Mouse (Mus musculus): ENCODE measurements around the gene Srms. TPM values are rescaled to one million over a fixed set of nuclear protein-coding genes. Genes with fewer than 3 reads are reported as not detected.
A peak's percentile ranks its signal among the peaks of the same experiment; 100 is the strongest.

The Srms gene
- under 1 TPM in 1 of 2 experiments, not detected in 1; 0.09 TPM for total RNA-seq (2021)

DNA sequence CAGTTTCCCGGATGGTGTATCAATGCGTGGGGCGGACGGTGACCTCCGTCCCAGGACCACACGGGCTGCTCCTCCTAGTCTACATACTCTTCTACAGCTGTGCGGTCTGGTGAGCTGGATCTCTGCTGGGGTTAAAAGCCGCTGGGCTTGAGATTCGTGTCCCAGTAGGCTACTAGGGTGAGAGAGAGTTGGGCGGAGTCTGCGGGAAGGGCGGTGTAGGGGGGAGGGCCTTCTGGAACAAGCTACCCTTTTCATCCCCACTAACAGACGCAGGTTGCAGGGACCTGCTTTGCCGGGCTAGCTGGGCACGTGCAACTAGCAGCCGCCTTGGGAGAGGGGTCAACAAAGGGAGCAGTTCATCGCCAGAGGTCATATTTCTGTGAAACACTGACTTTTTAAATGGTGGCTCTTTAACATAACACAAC lies at the start of gene Srms:
Gene Srms (minus strand): TSS at position 165 of the 425 bp plus-strand sequence.
- peak; percentile 25 for DNase-seq

DNA sequence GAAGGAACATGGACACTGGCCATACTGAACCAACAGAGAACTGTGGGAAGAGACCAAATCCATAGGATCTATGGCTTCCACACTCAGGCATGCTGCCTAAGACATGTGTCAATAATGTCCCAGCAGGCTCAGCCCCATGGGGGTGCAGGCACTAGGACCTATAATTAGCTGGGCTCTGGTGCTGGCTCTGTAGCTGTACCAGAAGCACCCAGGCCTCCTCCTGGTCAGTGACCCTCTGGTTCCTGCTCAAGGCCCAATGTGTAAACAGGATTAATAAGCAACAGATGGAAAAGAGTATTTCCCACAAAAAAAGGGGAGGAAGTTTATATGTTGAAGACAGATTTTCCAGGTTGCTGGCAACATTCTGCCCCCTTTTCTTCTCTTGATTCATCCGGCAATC lies 40.3 kb upstream of the Srms start:
- DNase-seq = no peak

DNA sequence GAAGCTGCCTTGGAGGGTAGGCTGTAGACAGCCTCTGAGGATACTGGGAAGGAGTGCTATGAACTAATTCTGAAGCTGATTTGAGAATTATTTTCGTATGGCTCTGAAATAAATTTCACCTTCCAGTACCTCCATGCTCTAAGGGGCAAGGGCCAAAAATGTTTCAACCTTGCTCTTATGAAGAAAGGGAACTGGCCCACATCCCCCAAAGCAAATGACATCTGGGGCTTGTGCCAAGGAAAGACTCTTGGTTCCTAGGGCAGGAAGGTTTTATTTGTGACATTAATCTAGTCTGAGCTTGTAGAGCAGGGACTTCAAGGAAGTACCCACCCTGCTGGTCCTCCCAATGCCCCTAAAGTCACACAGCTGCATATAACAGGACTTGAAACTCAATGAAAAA lies 38.9 kb upstream of the Srms start:
- DNase-seq = no peak

DNA sequence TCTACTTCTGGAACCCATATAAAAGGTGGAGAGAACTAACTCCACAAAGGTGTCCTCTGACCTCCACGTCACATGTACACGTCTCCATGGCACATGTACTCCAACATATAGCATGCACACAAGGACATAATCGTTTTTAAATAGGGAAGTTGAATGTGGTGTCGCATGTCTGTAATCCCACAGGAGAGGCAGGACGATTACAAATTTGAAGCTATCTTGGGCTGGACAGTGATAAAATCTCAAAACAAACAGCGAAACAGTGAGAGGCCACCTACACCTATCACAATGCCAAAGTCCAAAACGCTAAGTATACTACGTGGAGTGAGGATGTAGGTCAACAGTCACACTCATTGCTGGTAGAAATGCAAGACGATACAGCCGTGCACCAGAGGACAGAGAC lies 36.2 kb upstream of the Srms start:
- no peak for DNase-seq

DNA sequence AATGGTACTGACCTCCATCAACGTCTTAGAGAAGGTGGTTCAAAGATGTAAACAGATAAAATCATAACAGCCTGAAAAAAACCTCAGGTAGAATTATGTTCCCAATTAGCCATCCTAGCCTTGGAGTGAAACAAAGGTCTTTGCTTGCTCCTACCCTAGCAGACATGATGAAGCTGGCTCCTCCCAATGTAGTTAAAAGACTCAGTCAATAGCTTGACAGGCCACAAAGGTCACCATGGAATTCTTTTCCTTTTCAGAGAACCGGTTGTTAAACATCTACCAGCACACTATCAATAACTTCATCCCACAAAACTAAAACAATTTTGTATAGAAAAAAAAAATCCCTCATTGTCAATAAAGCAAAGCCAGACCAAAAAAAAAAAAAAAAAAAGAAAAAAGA lies 32.0 kb upstream of the Srms start:
- DNase-seq = no peak

DNA sequence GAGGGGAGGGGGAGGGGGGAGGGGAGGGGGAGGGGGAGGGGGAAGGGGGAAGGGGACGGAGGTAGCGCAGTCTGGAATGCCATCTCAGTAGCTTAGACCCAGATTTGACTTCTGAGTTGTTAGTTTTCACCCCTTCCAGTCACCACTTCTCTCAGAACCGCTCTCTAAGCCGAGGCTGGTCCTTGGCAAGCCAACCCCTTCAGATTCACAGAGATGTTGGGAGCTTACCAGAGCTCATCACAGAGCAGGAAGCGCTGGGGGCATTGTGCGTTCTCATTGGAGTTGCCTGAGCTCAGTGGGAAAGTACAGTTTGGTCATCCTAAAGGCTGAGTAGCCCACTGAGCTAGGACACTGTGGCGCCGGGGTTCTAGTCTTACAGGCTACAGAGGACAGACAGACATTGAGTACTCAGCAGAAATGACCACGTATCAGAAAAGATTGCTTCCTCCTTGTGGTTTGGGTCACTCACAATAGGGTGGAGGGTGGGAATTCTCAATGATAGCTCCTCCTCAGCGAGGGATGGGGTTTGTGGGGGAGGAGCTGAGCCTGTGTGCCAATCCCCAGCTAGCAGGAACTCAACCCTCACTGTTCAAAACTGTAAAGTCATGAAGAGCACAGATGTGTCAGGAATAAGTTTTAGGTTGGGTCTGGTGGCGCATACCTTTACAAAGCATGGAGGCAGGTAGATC lies 30.9 kb upstream of the Srms start:
- peak; percentile 49 for DNase-seq

DNA sequence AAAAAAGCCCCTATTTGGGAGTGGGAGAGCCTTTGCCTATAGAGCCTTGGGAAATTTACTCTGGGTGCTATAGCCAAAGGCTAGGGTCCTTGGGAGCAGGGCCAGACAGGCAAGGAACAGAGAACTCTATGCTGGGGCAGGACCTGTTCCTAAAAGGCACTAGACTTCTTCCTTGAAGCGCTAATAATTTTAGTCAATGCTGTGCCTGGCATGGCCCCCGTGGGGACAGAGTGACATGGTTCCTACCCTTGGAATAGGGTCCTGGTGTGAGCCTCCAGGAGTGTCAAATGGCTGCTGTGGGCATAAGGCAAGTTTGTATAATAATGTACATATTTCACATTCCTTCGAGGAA lies 29.3 kb upstream of the Srms start:
- no peak for DNase-seq

DNA sequence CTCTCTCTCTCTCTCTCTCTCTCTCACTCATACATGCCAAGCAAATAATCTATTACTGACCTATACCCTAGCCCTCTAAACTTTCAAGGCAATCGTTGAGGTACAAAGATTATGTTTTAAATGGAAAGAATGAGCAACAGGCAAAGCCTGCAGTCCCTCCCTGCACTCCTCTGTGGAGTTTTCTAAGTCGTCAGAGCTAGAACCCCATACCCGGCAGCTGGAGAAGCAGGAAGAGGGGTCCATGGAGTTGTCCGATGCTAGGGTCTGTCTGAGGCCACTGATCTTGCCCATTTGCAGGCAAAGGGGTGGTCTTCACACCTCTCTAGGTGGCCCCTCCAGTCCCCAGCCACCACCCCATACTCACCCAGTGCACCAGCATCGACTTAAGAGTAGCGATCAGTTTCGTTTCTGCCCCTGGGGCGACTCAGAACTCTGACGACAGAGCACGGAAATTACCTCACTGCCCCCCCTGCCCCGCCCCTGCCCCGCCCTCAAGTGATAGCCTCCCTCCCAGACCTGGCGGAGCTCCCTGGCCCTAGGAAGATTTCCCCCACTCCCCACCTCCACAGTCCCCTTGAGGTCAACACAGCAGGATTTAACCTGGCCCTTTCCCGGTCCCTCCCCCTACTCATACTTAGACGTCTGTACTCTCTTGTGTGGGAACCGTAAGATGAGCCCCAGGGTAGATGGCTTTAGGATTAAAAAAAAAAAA lies 28.8 kb upstream of the Srms start, which contains the start of gene Helz2:
Gene Helz2 (minus strand): TSS at position 426 of the 712 bp plus-strand sequence.
- DNase-seq = peak; percentile 54

DNA sequence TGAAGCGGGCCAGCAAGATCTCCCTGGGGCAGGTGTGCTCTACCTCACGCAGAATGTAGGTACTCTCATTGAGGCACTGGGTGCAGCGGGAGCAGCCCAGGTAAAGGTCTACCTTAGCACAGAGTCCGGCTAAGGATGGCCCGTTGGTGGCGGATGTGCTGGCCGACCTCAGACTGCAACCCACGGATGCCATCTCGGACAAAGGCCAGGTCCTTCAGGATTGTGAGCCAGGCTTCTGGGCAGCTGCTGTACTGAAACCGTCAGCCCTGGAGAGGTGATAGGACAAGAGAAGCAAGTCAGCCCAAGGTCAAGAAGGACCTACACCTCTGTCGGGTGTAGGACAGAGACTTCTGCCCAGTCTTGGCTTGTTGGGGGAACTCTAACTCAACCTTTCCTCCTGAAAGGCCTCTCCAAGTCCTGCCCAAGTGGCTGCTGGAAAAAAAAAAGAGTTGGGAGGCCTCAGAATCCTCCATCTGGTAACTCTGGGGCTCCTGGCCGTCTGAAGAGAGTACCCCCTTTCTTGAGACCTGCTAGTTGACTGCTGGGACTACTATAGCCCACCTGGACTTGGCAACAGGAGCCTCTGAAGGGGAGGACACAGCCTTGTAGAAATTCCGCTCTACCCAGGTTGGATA lies 27.9 kb upstream of the Srms start:
- no peak for DNase-seq

DNA sequence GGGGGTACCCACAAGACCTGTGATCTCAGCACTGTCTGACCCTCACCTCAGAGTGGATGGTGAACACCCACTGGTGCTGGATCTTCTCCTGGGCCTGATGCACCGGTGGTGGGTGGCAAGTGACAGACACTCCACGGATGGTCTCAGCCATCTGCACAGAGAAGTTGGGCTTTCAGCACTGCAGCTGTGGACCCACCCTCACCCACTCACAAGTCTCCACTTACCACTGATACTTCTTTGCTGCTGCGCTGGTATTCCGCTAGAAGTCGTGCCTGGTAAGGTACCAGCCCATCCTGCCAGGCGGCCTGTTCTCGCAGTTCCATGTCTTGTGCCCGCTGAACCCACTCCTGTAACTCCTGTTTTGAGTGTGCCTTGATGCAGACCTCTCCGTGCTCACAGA lies 26.3 kb upstream of the Srms start:
- DNase-seq = no peak

DNA sequence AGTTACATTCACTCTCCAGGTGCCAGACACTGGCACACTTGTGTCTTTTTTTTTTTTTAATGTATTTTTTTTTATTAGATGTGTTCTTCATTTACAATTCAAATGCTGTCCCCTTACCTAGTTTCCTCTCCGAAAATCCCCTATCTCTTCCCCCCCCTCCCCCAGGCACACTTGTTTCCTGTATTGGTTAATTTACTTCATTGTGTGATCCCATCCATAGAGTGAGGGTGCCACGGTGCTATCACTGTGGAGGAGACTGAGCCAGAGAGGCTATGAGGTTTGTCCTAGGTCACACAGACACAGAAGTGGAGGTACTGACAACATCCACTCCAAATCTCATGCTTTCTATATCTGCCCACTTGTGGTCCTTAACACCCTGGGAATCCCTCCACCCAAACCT lies 25.9 kb upstream of the Srms start:
- no peak for DNase-seq

DNA sequence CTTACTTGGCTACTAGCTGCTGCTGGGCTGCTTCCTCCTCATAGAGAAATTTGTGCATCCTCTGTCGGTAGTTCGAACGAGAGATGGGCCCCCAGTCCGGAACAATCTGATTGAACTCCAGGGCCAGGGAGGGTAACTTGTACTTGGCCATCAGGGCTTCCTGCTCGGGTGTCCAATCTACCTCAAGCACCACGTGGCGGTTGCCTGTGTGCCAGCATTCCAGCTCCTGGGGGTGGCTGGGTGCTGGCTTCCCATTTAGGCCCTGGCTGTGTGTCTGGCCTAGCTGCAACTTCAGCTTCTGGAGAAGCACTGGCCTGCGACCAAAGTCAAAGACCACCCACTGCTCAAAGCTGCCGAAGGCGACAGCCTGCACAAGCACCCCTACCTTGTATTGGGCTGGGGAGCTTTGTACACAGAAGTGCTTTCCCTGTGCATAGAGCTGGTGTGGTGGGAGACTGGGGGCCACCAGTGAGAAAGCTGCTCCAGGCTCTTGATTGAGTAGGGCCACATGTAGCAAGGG lies 25.2 kb upstream of the Srms start:
- DNase-seq = no peak

DNA sequence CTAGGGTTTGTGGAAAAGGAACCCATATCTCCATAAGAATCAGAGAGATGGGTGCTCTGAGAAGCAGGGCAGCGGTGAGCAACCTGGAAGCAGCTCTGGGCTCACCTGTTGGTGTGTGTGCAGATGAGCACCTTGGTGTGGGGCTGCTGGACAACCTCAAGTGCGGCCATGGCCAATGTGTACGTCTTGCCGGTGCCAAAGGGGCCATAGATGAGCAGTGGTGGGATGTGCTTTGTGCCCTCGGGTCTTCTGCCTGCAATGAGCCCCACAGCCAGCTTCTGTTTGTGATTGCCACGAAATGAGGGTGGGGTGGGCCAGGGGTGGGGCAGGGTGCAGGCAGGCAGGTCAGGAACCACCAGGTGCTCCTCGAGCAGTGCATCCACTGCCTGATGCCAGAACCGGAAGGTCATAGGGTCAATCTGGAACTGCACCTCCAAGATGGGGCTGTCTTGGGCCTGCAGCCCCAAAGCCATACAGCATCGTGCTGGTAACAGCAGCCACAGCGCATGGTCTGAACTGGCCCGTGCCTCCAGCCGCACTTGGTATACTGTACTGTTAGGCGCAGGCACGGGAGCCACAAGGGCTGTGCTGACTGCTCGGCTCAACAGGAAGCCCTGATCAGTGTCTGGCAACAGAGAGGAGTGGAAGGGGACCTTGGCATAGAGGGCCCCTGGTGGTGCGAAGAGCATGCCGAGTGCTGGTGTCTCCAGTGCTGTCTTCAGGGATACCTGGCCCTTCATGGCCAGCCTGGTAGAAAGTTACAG lies 24.4 kb upstream of the Srms start:
- no peak for DNase-seq

DNA sequence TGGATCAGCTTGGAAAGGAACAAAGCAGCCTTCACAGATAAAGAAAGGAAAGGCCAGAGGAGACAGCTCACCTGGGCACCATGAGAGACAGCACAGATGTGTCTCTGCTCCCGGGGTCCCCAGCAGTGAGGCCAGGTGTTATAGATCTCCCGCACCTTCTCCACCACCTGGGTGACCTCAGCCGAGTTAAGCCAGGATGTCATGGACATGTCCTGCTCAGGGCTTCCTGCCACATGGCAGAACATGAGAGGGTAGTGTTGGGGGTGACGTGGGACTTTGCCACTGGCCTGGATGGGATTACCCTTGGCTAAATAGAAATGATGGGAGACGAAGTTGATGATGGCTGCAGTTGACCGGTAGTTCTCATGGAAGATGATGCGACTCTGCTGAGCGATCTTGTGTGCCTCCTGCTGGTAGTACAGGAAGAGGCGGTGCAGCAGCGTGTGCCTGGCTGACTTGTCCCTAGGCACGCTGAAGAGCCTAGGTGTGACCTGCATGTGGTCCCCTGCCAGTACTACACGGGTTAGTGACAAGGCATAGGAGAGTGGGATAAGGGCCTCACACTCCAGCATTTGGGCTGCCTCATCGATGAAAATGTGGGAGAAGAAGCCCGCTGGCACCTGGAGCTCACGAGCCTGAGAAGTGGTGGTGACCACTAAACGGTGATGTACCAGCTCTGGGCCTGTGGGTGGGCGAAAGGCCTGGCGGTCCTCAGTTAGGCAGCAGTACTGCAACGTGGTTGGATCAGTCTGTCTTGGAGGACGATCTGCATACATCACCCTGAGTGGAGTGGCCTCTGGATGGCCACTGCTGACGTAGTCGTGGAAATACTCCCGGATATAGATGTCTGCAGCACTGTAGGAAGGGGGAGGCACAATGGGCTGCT lies 22.9 kb upstream of the Srms start:
- no peak for DNase-seq

DNA sequence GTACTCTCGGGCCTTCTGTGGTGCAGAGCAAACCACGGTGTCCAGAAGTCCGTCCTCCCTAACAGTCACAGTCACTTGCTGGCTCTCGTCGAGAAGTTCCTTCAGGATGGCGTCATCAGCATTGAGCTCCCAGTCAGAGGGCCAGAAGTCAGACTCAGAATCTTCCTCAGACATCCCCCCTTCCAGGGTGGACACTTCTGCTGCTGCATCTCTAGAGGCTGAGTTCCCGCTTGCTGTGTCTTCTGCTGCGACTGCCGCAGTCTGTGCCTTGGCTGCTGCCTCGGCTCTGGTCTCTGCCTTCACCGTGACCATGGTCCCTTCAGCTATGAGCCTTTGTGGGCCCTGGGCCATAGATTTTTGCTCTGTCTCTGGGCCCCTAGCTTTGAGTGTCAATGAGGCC lies 21.7 kb upstream of the Srms start:
- DNase-seq = no peak

DNA sequence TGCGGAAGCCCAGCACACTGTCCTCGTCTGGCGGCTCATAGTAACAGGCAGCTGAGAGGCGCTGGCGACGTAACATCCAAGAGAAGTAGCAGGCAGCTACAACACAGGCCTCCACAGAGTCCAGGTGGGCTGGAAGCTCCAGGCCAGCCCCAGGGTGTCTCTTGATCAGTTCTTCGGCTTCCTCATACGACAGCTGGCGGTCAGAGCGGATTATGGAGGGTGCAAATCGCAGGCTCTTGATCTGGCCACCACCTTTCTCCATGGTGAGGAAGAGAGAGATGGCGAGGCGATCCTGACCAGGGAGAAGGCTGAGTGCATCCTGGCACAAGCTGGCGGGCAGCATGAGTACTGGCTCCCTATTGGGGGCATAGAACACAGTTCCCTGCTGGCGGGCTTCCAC lies 20.5 kb upstream of the Srms start:
- no peak for DNase-seq

DNA sequence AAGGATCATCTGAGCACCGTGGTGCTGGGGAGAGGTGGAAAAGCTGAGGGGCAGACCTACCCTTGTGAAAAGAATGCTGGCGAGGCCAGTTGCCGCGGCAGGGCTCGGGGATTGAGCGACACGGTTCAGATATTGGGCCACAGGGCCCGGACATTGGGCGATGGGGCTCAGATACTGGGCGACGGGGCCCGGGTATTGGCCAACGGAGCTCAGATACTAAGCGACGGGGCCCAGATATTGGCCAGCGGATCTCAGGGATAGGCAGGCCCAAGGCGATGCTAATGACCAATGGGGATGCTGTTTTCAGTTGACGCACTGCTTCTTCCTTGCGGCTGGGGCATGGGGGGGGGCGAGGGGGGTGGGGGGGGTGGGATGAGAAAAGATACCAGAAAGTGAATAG lies 18.2 kb upstream of the Srms start:
- no peak for DNase-seq

DNA sequence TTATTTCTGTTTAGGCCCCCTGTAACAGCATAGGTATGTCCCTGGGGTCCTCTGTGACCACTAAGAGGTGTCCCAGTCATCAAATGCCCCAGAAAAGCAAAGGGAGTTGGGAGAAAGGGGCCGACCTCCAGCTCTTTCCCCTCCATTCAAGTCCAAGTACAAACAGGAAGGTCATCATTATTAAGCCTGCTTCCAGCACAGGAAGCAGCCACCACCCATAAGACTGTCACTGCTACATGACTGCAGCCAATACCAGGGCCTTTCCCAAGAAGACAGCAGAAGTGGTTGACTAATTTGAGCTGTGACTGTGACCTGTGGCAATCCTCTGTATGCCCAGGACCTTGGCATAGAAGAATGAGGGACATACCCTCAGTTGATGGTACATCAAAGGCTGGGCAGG lies 15.3 kb upstream of the Srms start:
- no peak for DNase-seq

DNA sequence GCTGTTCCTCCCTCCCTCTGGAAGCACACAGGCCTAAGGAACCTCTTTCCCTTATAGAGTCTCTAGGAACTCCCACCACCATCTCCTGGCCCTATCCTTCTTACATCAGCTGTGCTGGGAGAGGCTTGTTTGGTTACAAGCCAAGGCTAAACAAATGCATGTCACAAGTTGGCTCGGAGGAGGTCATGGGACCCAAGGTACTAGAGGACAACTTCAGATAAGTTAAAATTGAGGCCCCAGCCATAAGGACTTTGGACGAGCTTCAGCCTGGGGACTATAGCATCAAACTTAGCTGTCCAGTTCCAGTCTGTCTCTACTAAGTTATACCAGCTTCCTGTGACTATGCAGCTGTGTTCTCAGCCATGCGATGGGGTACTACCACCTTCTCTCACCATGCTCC lies 14.1 kb upstream of the Srms start:
- no peak for DNase-seq

DNA sequence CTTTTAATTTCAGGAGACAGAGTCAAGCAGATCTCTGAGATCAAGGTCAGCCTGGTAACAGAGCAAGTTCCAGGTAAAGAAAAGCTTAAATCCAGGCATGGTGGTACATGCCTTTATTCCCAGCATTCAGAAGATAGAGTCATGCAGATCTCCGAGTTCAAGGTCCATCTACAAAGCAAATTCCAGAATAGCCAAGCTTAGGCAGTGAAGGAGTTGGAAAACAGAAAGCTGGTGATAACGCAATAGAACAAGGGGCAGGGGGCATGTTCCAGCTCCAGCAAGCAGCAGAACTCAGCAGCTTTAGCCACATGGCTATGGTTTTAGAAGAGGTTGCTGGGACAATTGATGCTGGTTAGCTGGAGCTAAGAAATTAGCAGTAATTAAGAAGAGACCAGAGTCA lies 12.0 kb upstream of the Srms start:
- no peak for DNase-seq

DNA sequence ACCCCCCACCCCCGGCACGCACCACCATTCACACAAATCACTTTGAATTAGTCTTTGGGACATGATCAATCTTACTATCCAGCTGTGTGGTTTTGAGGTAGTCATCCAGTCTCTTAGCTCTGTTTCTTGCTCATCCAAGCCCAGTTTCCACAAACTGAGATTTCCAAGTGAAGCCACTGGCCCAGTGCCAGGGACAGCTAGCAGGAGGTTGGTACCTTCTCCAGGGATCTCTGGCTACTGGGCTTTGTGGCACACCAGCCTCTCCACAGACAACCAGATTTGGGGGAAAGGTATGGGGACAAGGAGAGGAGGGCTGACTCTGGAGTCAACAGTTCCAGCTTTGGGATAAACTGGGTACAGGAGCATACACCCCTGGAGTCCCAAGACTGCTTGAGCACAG lies 7.4 kb upstream of the Srms start:
- no peak for DNase-seq

Measured in heart, postnatal 4 days (tissue).